Mouse (Mus musculus) E14TG2a.4 (cell line): ENCODE data around the gene Tceanc2.

Experiments used
- CTCF ChIP-seq: conservative IDR thresholded peaks from 2 replicates; pipeline ENCODE4 v1.5.1; 2014; ENCODE audit warnings: low read length
- NANOG ChIP-seq: IDR thresholded peaks from 2 replicates; pipeline ENCODE4 v1.6.1; 2014; ENCODE audit warnings: borderline replicate concordance, low read length, mixed read lengths
- POU5F1 ChIP-seq: IDR thresholded peaks from 2 replicates; pipeline ENCODE4 v1.6.1; 2014; ENCODE audit warnings: low read length, borderline replicate concordance

DNA sequence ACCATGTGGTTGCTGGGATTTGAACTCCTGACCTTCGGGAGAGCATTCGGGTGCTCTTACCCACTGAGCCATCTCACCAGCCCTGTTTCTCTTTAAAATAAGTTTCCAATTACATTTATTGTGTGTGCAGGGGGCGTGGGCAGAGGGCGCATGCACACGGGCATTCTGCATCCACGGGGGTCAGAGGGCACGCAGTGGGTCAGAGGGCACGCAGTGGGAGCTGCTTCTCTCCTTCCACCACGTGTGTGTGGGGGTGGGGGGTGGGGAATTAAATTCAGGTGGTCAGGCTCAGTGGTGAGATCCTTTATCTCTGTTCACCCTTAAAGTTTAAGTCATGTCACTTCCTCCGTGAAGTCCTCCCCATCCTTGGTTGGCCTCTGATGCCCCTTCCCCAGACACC lies 80.5 kb downstream of the Tceanc2 start:
- TF ChIP-seq CTCF (no peak), POU5F1 (no peak), NANOG (no peak)
